Mouse (Mus musculus) intestine, postnatal 0 days (tissue): ENCODE measurements around the gene Prpf8. TPM values are rescaled to one million over a fixed set of nuclear protein-coding genes. Genes with fewer than 3 reads are reported as not detected.
A peak's percentile ranks its signal among the peaks of the same experiment; 100 is the strongest.

Experiments
- ATAC-seq: fragments of 200-750 bp; cut with Nextera tagmentation; 2 replicates; pipeline ENCODE4 v1.8.0; 2017; ENCODE audit warnings: mild to moderate bottlenecking, moderate TSS enrichment, moderate library complexity
- H3K27ac ChIP-seq: fragments of 300-500 bp; sonication (generic); 2 replicates; pipeline ENCODE4 v1.5.1; 2014; ENCODE audit warnings: mild to moderate bottlenecking, low read depth, low read length, moderate library complexity
- H3K27me3 ChIP-seq: fragments of 300-500 bp; sonication (generic); replicated peaks from 2 replicates; pipeline ENCODE4 v1.6.1; 2014; ENCODE audit warnings: low read length, mixed read lengths; ENCODE audit not compliant: control insufficient read depth, insufficient read depth
- H3K36me3 ChIP-seq: fragments of 300-500 bp; sonication (generic); 2 replicates; pipeline ENCODE4 v1.6.1; 2014; ENCODE audit warnings: mild to moderate bottlenecking, moderate library complexity; ENCODE audit not compliant: control insufficient read depth, insufficient read depth
- H3K4me1 ChIP-seq: fragments of 300-500 bp; sonication (generic); replicated peaks from 2 replicates; pipeline ENCODE4 v1.6.1; 2014; ENCODE audit warnings: antibody characterized with exemption, low read length, mixed read lengths; ENCODE audit not compliant: control insufficient read depth, insufficient read depth
- H3K4me2 ChIP-seq: fragments of 300-500 bp; sonication (generic); replicated peaks from 2 replicates; pipeline ENCODE4 v1.6.1; 2014; ENCODE audit warnings: low read depth, mild to moderate bottlenecking, moderate library complexity
- H3K4me3 ChIP-seq: fragments of 300-500 bp; sonication (generic); 2 replicates; pipeline ENCODE4 v1.5.1; 2014; ENCODE audit warnings: low read depth, low read length
- H3K9ac ChIP-seq: fragments of 300-500 bp; sonication (generic); 2 replicates; pipeline ENCODE4 v1.6.1; 2014; ENCODE audit warnings: mild to moderate bottlenecking, low read depth, low read length
- H3K9me3 ChIP-seq: fragments of 300-500 bp; sonication (generic); 2 replicates; pipeline ENCODE4 v1.6.1; 2016; ENCODE audit warnings: mixed run types; ENCODE audit not compliant: control insufficient read depth
- CTCF ChIP-seq: sonication (generic); IDR thresholded peaks from 2 replicates; pipeline ENCODE4 v1.5.1; 2016; ENCODE audit warnings: low read depth, mild to moderate bottlenecking, control low read depth, antibody characterized with exemption, moderate library complexity
- WGBS: fragments of 180-500 bp; shearing (Covaris S2); extraction: QIAGEN DNeasy Blood & Tissue Kit; methylation state at CpG from one replicate; pipeline ENCODE4 v1.1.7; 2014; 5-methylcytosine and 5-hydroxymethylcytosine counted together
- polyA plus RNA-seq: library from polyadenylated mRNA; unstranded; fragments of >200 nt; fragmentation: Nextera tagmentation; extraction: Ambion mirVana; gene quantifications from 2 replicates; pipeline ENCODE4 v1.2.1, GENCODE M21; 2015

Prpf8 gene
- polyA plus RNA-seq, 1 experiment from 2014 or later: 15.5 TPM

- no peak for ATAC-seq
Observed at GRCm38 (mm10) chr11:75472469-75473081, 14.0 kb upstream of the Prpf8 start.

DNA sequence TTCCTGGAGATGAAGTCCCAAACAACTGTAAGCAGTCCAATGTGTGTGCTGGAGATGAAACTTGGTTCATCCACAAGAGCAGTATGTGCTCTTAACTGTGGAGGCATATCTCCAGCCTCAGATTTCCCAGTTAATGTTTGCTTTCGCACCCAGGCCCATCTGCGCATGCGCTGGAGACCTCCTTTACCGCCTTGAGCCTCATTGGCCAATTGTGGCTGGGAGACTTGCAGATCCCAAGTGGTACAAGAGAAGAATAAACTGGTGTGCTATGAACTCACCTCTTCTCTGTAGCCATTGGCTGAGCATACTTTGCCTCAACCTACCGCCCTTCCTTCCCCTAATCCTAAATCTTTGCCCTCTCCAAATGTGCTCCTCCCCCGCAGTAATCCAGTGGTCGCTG, 13.2 kb upstream of the Prpf8 start:
- Histone ChIP-seq H3K27me3 (no peaks in the 10 kb centered on the region), H3K9ac (no peak overlapping the region), H3K27ac (no peak overlapping the region), H3K4me2 (no peak overlapping the region), H3K4me3 (no peak overlapping the region), H3K4me1 (no peaks in the 10 kb centered on the region; the same call in 1 of the 2 replicates), H3K36me3 (no peaks in the 10 kb centered on the region), H3K9me3 (no peaks in the 10 kb centered on the region)
- no peak for ATAC-seq
- TF ChIP-seq CTCF: no peak
- 68% methylated on average over 7 of the region's 7 CpGs for WGBS

More at GRCm38 (mm10) chr11:75472469-75473081, 14.0 kb upstream of the Prpf8 start:
- Histone ChIP-seq H3K9me3 (no peaks in the 10 kb centered on the region), H3K9ac (no peak overlapping the region), H3K36me3 (no peaks in the 10 kb centered on the region), H3K4me3 (no peak overlapping the region), H3K4me2 (no peak overlapping the region), H3K4me1 (peaks cover 6% of the 10 kb centered on the region; the same call in 1 of the 2 replicates), H3K27me3 (no peaks in the 10 kb centered on the region), H3K27ac (no peak overlapping the region)
- 65% methylated on average over 11 of the region's 11 CpGs for WGBS
- TF ChIP-seq CTCF: no peak

- peak; percentile 11 for ATAC-seq
- WGBS: 17% methylated on average over 3 of the region's 3 CpGs
- peaks cover 18% of the 10 kb centered on the region for H3K36me3 ChIP-seq
- H3K9me3 ChIP-seq: no peaks in the 10 kb centered on the region
- H3K27ac ChIP-seq: no peak overlapping the region
- H3K4me1 ChIP-seq: no peaks in the 10 kb centered on the region
- H3K9ac ChIP-seq: no peak overlapping the region
- H3K4me2 ChIP-seq: peak overlapping the region; percentile 50; the same call in 1 of the 2 replicates
- no peaks in the 10 kb centered on the region for H3K27me3 ChIP-seq
- TF ChIP-seq CTCF: no peak
- no peak overlapping the region for H3K4me3 ChIP-seq
Observed at GRCm38 (mm10) chr11:75486192-75486591, 424 bp upstream of the Prpf8 start.

DNA sequence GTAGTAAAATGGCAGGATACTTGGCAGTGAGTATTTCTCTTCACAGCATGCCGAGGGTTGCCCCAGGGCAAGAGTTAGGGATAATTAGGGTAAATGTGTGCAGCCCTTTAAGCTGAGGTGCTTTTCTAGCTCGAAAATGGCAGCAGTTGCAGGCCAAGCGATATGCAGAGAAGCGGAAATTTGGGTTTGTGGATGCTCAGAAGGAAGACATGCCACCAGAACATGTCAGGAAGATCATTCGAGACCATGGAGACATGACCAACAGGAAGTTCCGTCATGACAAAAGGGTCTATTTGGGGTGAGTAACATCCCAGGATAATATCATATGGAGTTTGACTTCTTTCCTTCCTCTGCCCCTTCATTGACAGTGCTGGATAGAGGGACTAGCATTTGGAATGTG, 880 bp downstream of the Prpf8 start:
- no peaks in the 10 kb centered on the region for H3K4me1 ChIP-seq
- peak overlapping the region; percentile 91 for H3K4me3 ChIP-seq
- no peak for TF ChIP-seq CTCF
- no peak for ATAC-seq
- no peaks in the 10 kb centered on the region for H3K9me3 ChIP-seq
- 28% methylated on average over 6 of the region's 6 CpGs for WGBS
- no peak overlapping the region for H3K27ac ChIP-seq
- peaks cover 31% of the 10 kb centered on the region for H3K36me3 ChIP-seq
- H3K4me2 ChIP-seq: peak overlapping the region; percentile 69
- H3K9ac ChIP-seq: peak overlapping the region; percentile 92
- no peaks in the 10 kb centered on the region for H3K27me3 ChIP-seq

GRCm38 (mm10) chr11:75494296-75495049, 7.9 kb downstream of the Prpf8 start:
- no peak overlapping the region for H3K4me3 ChIP-seq
- H3K36me3 ChIP-seq: peaks cover 99% of the 10 kb centered on the region
- H3K27ac ChIP-seq: no peak overlapping the region
- no peaks in the 10 kb centered on the region for H3K9me3 ChIP-seq
- H3K9ac ChIP-seq: no peak overlapping the region
- H3K27me3 ChIP-seq: no peaks in the 10 kb centered on the region
- 83% methylated on average over 10 of the region's 10 CpGs for WGBS
- TF ChIP-seq CTCF: no peak
- H3K4me1 ChIP-seq: no peaks in the 10 kb centered on the region
- H3K4me2 ChIP-seq: no peak overlapping the region
- no peak for ATAC-seq

DNA sequence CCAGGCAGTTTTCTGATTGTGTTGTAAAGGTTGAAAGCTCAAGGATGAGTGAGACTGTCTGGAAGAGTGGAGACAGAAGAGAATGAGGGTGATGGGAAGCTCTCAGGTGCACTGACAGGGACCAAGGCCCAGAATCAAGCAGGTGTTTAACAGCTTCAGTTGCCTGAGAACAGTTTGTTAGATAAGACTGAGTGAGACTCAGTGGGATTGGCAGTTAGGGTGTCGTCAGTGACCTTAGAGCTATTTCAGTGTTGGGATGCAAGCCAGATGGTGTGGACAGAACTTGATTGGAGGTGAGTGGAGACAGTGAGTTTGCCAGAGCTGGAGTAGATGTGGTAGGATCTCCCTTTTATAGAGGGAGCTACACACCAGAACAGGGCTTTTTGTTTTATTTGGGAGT, 11.5 kb downstream of the Prpf8 start:
- Histone ChIP-seq H3K27me3 (no peaks in the 10 kb centered on the region), H3K27ac (no peak overlapping the region; the same call in 1 of the 2 replicates), H3K4me2 (no peak overlapping the region), H3K4me1 (no peaks in the 10 kb centered on the region), H3K4me3 (no peak overlapping the region), H3K9ac (no peak overlapping the region), H3K36me3 (peaks cover 99% of the 10 kb centered on the region), H3K9me3 (no peaks in the 10 kb centered on the region)
- ATAC-seq: no peak
- TF ChIP-seq CTCF: no peak
- WGBS: 44% methylated on average over 1 of the region's 1 CpGs
